Mouse (Mus musculus) lung, adult 2 months (tissue): ENCODE data around the gene Gm6583.

Experiments
- CTCF ChIP-seq: fragments of 200-500 bp; IDR thresholded peaks from 2 replicates; pipeline ENCODE4 v1.5.1; 2011; ENCODE audit warnings: mild to moderate bottlenecking, low read length, control low read depth; ENCODE audit not compliant: insufficient read depth
- POLR2A ChIP-seq: fragments of 200-500 bp; IDR thresholded peaks from 2 replicates; pipeline ENCODE4 v1.6.1; 2011; ENCODE audit warnings: low read depth, mild to moderate bottlenecking, control low read depth, low read length, borderline replicate concordance; ENCODE audit errors: extremely low read depth

DNA sequence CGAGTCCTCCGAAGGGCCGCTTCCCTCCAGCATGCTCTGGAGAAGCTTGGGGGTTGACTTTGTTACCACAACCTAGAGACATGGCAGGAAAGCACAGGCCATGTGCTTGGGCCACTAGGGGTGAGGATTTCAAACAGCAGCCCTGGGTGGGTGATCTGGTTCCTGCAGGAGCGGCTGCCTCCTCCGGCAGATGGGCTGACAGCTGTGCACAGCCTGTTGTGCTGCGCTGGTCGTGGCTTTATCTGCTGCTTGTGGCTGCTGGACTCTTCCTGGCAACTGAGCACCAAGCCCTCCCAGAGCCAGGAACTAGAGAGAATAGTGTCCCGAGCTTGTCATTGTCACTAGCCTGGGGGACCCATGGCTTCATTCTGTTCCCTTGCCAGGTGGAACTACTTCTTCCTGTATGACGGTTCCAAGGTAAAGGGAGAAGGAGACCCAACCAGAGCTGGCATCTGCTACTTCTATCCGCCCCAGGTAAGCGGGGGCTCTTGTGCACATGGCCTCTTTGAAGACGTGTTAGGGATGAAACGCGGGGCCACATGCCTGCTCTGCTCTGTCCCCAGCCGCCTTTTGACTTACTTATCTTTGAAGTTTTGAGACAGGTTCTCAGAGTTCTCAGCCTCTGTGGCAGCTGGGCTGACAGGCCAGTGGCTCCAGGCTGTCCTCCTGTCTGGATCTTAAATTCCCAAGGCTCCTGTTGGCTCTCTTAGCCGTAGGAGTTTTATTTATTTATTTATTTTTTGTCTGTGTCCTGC lies 9.4 kb downstream of the Gm6583 start:
- TF ChIP-seq CTCF (no peak), POLR2A (no peak)
